ENCODE assay signal across 25 mouse cellular contexts in the genomic region with DNA sequence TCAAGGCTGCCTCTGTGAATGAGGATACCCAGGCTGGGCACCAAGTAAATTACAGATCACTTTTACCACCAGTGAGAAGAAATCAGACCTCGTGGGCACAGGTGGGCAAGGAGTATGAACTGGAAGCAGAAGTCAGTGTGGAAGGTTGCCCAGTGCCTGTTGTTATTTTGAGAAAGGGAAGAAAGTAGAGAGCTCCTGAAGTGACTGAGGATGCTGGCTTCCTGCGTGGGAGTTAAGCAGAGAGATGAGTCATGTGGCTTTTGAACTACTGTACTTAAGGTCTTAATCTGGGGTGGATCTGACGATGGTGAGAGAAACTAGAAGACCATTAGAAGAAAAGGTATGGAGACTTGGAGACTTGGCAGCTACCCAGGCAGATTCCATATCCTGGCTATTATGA. TPM values are rescaled to one million over a fixed set of nuclear protein-coding genes. Genes with fewer than 3 reads are reported as not detected.
A peak's percentile ranks its signal among the peaks of the same experiment; 100 is the strongest.
DNase-seq lines count a peak whose midpoint lies in the region; ATAC-seq and TF ChIP-seq lines count a peak whose summit lies in the region.
"Had no signal": no experiment of that assay in that cellular context is flagged by ENCODE, and none has a peak within 500 bp of the region (broad histone marks: within the 10 kb centered on the region; RNA-seq: fewer than 3 reads in every experiment).

No protein-coding gene starts in this region.

- H3K9ac ChIP-seq in MEL (ENCODE audit: control insufficient read depth, low read depth, low read length, poor library complexity, severe bottlenecking), result no peak overlapping the region
- no peak overlapping the region for H3K9ac ChIP-seq in hindbrain, embryonic 16.5 days (ENCODE audit: low read depth, low read length)
- H3K9ac ChIP-seq: hindbrain, embryonic 12.5 days; liver, embryonic 14.5 days; lung, embryonic 15.5 days; neural tube, embryonic 15.5 days had no signal

- DNase-seq in thymus, postnatal 14 days, result peak; percentile 21
- DNase-seq in thymus, postnatal 36 days, result no peak
- peak; percentile 19 for DNase-seq in MEL (ENCODE audit: low read depth, low spot score)
- peak; percentile 53 for DNase-seq in induced T-regulatory cell, adult 2 months (ENCODE audit: low read depth)
- no peak for DNase-seq in kidney, postnatal 4 days
- DNase-seq in layer of hippocampus, postnatal 14 days (ENCODE audit: low spot score in 2 of 2), result no peak
- DNase-seq: adrenal gland, postnatal 10 days; cerebellum, adult 8-10 months; gastrocnemius, postnatal 10 days; heart, postnatal 14 days; kidney, adult 8-10 months; kidney, postnatal 10 days; thymus, adult 2 months had no signal

- H3K9me3 ChIP-seq in MEL (replicated peaks; ENCODE audit: insufficient read depth, low read length), result no peaks in the 10 kb centered on the region
- no peaks in the 10 kb centered on the region for H3K9me3 ChIP-seq in hindbrain, embryonic 16.5 days (ENCODE audit: control insufficient read depth, low read length)
- H3K9me3 ChIP-seq: embryonic facial prominence, embryonic 10.5 days; hindbrain, embryonic 12.5 days; lung, embryonic 15.5 days; neural tube, embryonic 15.5 days had no signal

- H3K36me3 ChIP-seq in MEL (ENCODE audit: control insufficient read depth in 1 of 2, insufficient read depth in 2 of 2, low read length in 2 of 2), result no peaks in the 10 kb centered on the region
- no peaks in the 10 kb centered on the region; the same call in 1 of the 2 replicates for H3K36me3 ChIP-seq in hindbrain, embryonic 16.5 days (ENCODE audit: control insufficient read depth, insufficient read depth, low read length)

- TF ChIP-seq RAD21 in MEL (IDR thresholded peaks at IDR 0.05; ENCODE audit: low read depth, low read length), result no peak

- no peak overlapping the region for H3K4me3 ChIP-seq in MEL (ENCODE audit: control insufficient read depth in 1 of 2, insufficient read depth in 1 of 2, low read depth in 2 of 2, low read length in 2 of 2)
- H3K4me3 ChIP-seq in hindbrain, embryonic 16.5 days (ENCODE audit: low read length), result no peak overlapping the region
- H3K4me3 ChIP-seq: embryonic facial prominence, embryonic 10.5 days; hindbrain, embryonic 12.5 days; lung, embryonic 15.5 days; neural tube, embryonic 15.5 days had no signal

- no peaks in the 10 kb centered on the region for H3K79me2 ChIP-seq in MEL (ENCODE audit: control insufficient read depth, insufficient read depth, low read length, poor library complexity)

- TF ChIP-seq POLR2A in MEL (IDR thresholded peaks at IDR 0.05; ENCODE audit: control insufficient read depth in 1 of 2, insufficient read depth in 1 of 2, low read depth in 1 of 2, low read length in 2 of 2, poor library complexity in 1 of 2), result no peak

- H3K4me2 ChIP-seq in hindbrain, embryonic 16.5 days (ENCODE audit: low read length), result no peak overlapping the region
- H3K4me2 ChIP-seq: heart, embryonic 11.5 days; hindbrain, embryonic 12.5 days; lung, embryonic 15.5 days; neural tube, embryonic 15.5 days had no signal

- TF ChIP-seq EP300 in MEL (IDR thresholded peaks at IDR 0.05; ENCODE audit: low read depth in 1 of 2, low read length in 2 of 2), result 0 out of 4 replicates have a peak, but pooled peaks of 1 of the 2 experiments have one; percentile 17

- peaks cover 0 to 4% of the 10 kb centered on the region in 2 experiments; a peak in 1 of 4 replicates for H3K4me1 ChIP-seq in MEL (ENCODE audit: control insufficient read depth in 1 of 2, insufficient read depth in 2 of 2, low read length in 2 of 2)
- H3K4me1 ChIP-seq in hindbrain, embryonic 16.5 days (ENCODE audit: control insufficient read depth, insufficient read depth, low read depth, low read length), result peaks cover 3% of the 10 kb centered on the region; the same call in 1 of the 2 replicates
- H3K4me1 ChIP-seq: lung, embryonic 15.5 days had no signal

- no peak for ATAC-seq in hindbrain, embryonic 16.5 days
- ATAC-seq: forebrain, embryonic 16.5 days; midbrain, embryonic 16.5 days had no signal

- TF ChIP-seq CTCF in MEL (IDR thresholded peaks at IDR 0.05 in 2 of 3, conservative IDR thresholded peaks at IDR 0.05 in 1 of 3; ENCODE audit: control insufficient read depth in 1 of 3, insufficient read depth in 1 of 3, low read depth in 2 of 3, low read length in 3 of 3, poor library complexity in 1 of 3, severe bottlenecking in 1 of 3), result no peak

- 89% methylated on average over 3 of the region's 3 CpGs for WGBS in hindbrain, embryonic 16.5 days

- H3K27me3 ChIP-seq in MEL (ENCODE audit: control insufficient read depth in 1 of 2, insufficient read depth in 2 of 2, low read length in 2 of 2), result 0 out of 4 replicates have a peak, but pooled peaks cover 0 to 2% of the 10 kb centered on the region in 2 experiments
- no peaks in the 10 kb centered on the region for H3K27me3 ChIP-seq in hindbrain, embryonic 16.5 days (replicated peaks; ENCODE audit: control insufficient read depth, insufficient read depth, low read length)
- H3K27me3 ChIP-seq: hindbrain, embryonic 12.5 days; lung, embryonic 15.5 days; neural tube, embryonic 15.5 days had no signal

- no peak overlapping the region for H3K27ac ChIP-seq in MEL (ENCODE audit: control insufficient read depth, low read depth, low read length)
- H3K27ac ChIP-seq in hindbrain, embryonic 16.5 days (ENCODE audit: low read depth, low read length), result no peak overlapping the region
- H3K27ac ChIP-seq: embryonic facial prominence, embryonic 10.5 days; hindbrain, embryonic 12.5 days; liver, embryonic 14.5 days; lung, embryonic 15.5 days; macrophage; neural tube, embryonic 15.5 days had no signal

TF ChIP-seq in MEL, 35 proteins besides CTCF, POLR2A, EP300 and RAD21:
- no peak for TF ChIP-seq SMC3 (IDR thresholded peaks at IDR 0.05; ENCODE audit: low read depth, low read length)
TF ChIP-seq in MEL: peak in this region for 0.

RNA-seq across cellular contexts. Expression of gene Plekha1, which starts 20.7 kb away (rescaled TPM):
- total RNA-seq in MEL (2012; rRNA removed), result 6.9 and 18.9 TPM in 2 replicates
- polyA plus RNA-seq in MEL (2012; ENCODE audit: insufficient read depth in 1 of 2, insufficient read length in 2 of 2, low read depth in 1 of 2, low replicate concordance in 2 of 2, missing spikeins in 1 of 2), result 10 to 100 TPM in 1 of 2 experiments, not detected in 1; 22.1 TPM
- 59.0 and 60.4 TPM in 2 replicates for polyA plus RNA-seq in hindbrain, embryonic 16.5 days (2015; fragmentation: Nextera tagmentation; extraction: Ambion mirVana)
- 100 to 1,000 TPM; 103 to 121 TPM for total RNA-seq in layer of hippocampus, postnatal 14 days (2021)

RNA-seq across cellular contexts. Expression of gene Htra1, which starts 49.7 kb away (rescaled TPM):
- not detected in 2 replicates for total RNA-seq in MEL (2012; rRNA removed)
- polyA plus RNA-seq in MEL (2012; ENCODE audit: insufficient read depth in 1 of 2, insufficient read length in 2 of 2, low read depth in 1 of 2, low replicate concordance in 2 of 2, missing spikeins in 1 of 2), result not detected
- 23.1 and 25.9 TPM in 2 replicates for polyA plus RNA-seq in hindbrain, embryonic 16.5 days (2015; fragmentation: Nextera tagmentation; extraction: Ambion mirVana)
- total RNA-seq in layer of hippocampus, postnatal 14 days (2021), result 100 to 1,000 TPM; 304 to 349 TPM
- total RNA-seq: common myeloid progenitor, adult 5-6 weeks; granulocyte monocyte progenitor cell, adult 5-6 weeks had no signal

Comparison
In these comparisons a context has a peak if more than half of its experiments do, and no peak if none do; other contexts are left out.
1. DNase-seq: peak in thymus, postnatal 14 days (single experiment), MEL (single experiment) and induced T-regulatory cell, adult 2 months (single experiment); none in thymus, postnatal 36 days (0 of 2), kidney, postnatal 4 days (0 of 2) and layer of hippocampus, postnatal 14 days (0 of 2).
2. RNA of gene Htra1, which starts 49.7 kb away (total RNA-seq): 304 to 349 TPM in layer of hippocampus, postnatal 14 days; not detected in MEL; every median in the first group is over 100 times any median in the second.